In the genomic region with DNA sequence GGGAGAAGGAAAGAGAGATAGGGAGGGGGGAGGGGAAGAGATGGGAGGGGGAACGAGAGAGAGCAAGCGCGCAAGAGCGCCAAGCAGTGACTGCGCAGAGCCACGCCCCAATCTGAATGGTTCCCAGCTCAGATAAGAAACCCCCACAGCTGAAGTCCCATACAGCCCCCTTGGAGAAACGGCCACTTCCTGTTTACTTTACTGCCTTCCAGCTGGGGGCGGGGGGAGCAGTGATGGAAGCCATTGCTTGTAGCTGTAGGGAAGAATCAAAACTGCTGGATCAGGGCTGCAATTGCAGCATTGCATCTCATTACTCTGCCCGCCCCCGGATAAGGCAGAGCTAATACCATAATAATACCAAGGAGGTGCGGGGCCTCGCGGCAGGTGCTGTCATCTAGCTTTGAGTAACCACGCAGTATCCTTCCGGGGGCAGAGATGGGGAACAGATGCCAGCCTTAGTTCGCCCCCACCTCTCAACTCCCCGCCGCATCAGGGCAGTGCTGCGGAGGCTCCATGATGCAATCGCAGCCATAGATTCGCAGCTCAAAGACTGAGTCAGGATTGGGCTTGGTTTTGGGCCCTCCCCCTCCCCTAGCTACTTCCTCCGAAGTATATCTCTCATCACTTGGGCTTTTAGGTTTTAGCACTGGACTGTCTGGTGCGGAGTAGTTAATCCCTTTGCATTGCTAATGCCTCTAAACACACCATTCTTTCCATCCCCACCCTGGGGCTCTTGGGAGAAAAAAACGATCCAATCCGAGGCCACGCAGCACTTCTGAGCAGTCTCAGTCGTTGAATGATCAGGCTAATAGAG, we compare ENCODE assay signal across 8 mouse cellular contexts.
DNase-seq lines count a peak whose midpoint lies in the region; ATAC-seq lines count a peak whose summit lies in the region.

No protein-coding gene starts in this region.

- H3K9me3 ChIP-seq in intestine, embryonic 14.5 days (ENCODE audit: control insufficient read depth, low read length) = no peaks in the 10 kb centered on the region

- intact Hi-C loops in gastrocnemius, postnatal 14 days (cut with DNase I; ENCODE audit: low total_unique reads) = no loop called here
- intact Hi-C loops in left cerebral cortex, postnatal 14 days (cut with DNase I) = loop anchor here (2.0 to 5.0 kb wide), 2 partner anchors 65 to 122 kb away; a partner anchor contains a TSS

- peak overlapping the region; percentile 55 for H3K4me2 ChIP-seq in intestine, embryonic 14.5 days (ENCODE audit: low read length)

- H3K9ac ChIP-seq in intestine, embryonic 14.5 days (ENCODE audit: low read length) = peak overlapping the region; percentile 40

- DNase-seq in gastrocnemius, postnatal 14 days = peak; percentile 74
- peak; percentile 78 for DNase-seq in intestine, embryonic 14.5 days (ENCODE audit: low spot score)
- peak; percentile 67 to 87 for DNase-seq in left cerebral cortex, postnatal 14 days (ENCODE audit: low spot score in 2 of 2)
- DNase-seq in right cerebral cortex, postnatal 14 days = peak; percentile 68
- DNase-seq in yolk sac, embryonic 10.5 days (ENCODE audit: low spot score) = peak; percentile 79

- no peaks in the 10 kb centered on the region for H3K36me3 ChIP-seq in intestine, embryonic 14.5 days (ENCODE audit: control insufficient read depth, insufficient read depth, low read length)

- H3K4me3 ChIP-seq in intestine, embryonic 14.5 days (ENCODE audit: low read depth, low read length) = peak overlapping the region; percentile 27

- peak overlapping the region; percentile 88 for H3K27ac ChIP-seq in intestine, embryonic 14.5 days (ENCODE audit: low read depth)

- ATAC-seq in activated CD4-positive, CD25-positive, alpha-beta regulatory T cell, adult 4 months = peak; percentile 79
- peak; percentile 90 for ATAC-seq in common myeloid progenitor, adult 5-6 weeks (replicated peaks; ENCODE audit: low read depth, poor library complexity, severe bottlenecking)
- peak; percentile 91 for ATAC-seq in intestine, embryonic 14.5 days (replicated peaks; ENCODE audit: low FRiP score, low TSS enrichment, low read depth)
- ATAC-seq in megakaryocyte-erythroid progenitor cell, adult 5-6 weeks (replicated peaks; ENCODE audit: low FRiP score, low TSS enrichment, poor library complexity, severe bottlenecking) = peak; percentile 93

- peaks cover 12% of the 10 kb centered on the region; the same call in 1 of the 2 replicates for H3K4me1 ChIP-seq in intestine, embryonic 14.5 days (replicated peaks; ENCODE audit: control insufficient read depth, insufficient read depth, low read length)

- 5% methylated on average over 27 of the region's 27 CpGs for WGBS in intestine, embryonic 14.5 days

- 0 out of 2 replicates have a peak, but pooled peaks cover 6% of the 10 kb centered on the region for H3K27me3 ChIP-seq in intestine, embryonic 14.5 days (replicated peaks; ENCODE audit: control insufficient read depth, insufficient read depth, low read length)

Comparison
In these comparisons a context has a peak if more than half of its experiments do, and no peak if none do; other contexts are left out.
1. Peak in every context shown above with its lines: DNase-seq, ATAC-seq, H3K4me3 ChIP-seq and H3K27ac ChIP-seq.